Mouse (Mus musculus) bone marrow macrophage, adult 2 months (primary cell): Measurements from ENCODE around the gene Rhoj.

Experiments used
- CTCF ChIP-seq: IDR thresholded peaks from 2 replicates; pipeline ENCODE4 v1.5.1; 2012; ENCODE audit warnings: low read depth, mild to moderate bottlenecking, low read length, moderate library complexity
- POLR2A ChIP-seq: IDR thresholded peaks from 2 replicates; pipeline ENCODE4 v1.6.1; 2012; ENCODE audit warnings: mild to moderate bottlenecking, low read depth, low read length, borderline replicate concordance

- TF ChIP-seq CTCF (no peak), POLR2A (no peak)
Observed at GRCm38 (mm10) chr12:75376126-75376525, 68.0 kb downstream of the Rhoj start.
